Mouse (Mus musculus) MEL (cell line): Measurements from ENCODE around the gene Vegfa. TPM values are rescaled to one million over a fixed set of nuclear protein-coding genes. Genes with fewer than 3 reads are reported as not detected.

Experiments
- DNase-seq: peaks from one replicate; pipeline ENCODE4 v3.0.0; 2011; ENCODE audit warnings: low read depth, low spot score
- H3K27ac ChIP-seq: 2 replicates; pipeline ENCODE4 v1.5.1; 2012; ENCODE audit warnings: low read depth, mild to moderate bottlenecking, control low read depth, low read length, moderate library complexity; ENCODE audit not compliant: control insufficient read depth
- H3K27me3 ChIP-seq, 2 experiments: fragments of 150-350 bp in 1 of 2; sonication (generic) in 1 of 2; 2 replicates each; pipeline ENCODE4 v1.6.1; 2012; ENCODE audit warnings: low read length in 2 of 2, mild to moderate bottlenecking in 2 of 2, improper control_type of control experiment in 1 of 2, moderate library complexity in 1 of 2; ENCODE audit not compliant: insufficient read depth in 2 of 2, control insufficient read depth in 1 of 2
- H3K36me3 ChIP-seq, 2 experiments: 2 replicates each; pipeline ENCODE4 v1.6.1; 2012 to 2014; ENCODE audit warnings: low read length in 2 of 2, improper control_type of control experiment in 1 of 2, inconsistent platforms in 1 of 2, mild to moderate bottlenecking in 1 of 2; ENCODE audit not compliant: insufficient read depth in 2 of 2, control insufficient read depth in 1 of 2
- H3K4me1 ChIP-seq, 2 experiments: fragments of 150-350 bp in 1 of 2; sonication (generic) in 1 of 2; 2 replicates each; pipeline ENCODE4 v1.6.1; 2012; ENCODE audit warnings: low read length in 2 of 2, improper control_type of control experiment in 1 of 2, mild to moderate bottlenecking in 1 of 2; ENCODE audit not compliant: insufficient read depth in 2 of 2, control insufficient read depth in 1 of 2
- H3K4me3 ChIP-seq, 2 experiments: fragments of 150-350 bp in 1 of 2; sonication (generic) in 1 of 2; 2 replicates each; pipeline ENCODE4 v1.5.1; 2012; ENCODE audit warnings: low read depth in 2 of 2, low read length in 2 of 2, mild to moderate bottlenecking in 2 of 2, moderate library complexity in 2 of 2, control low read depth in 1 of 2, improper control_type of control experiment in 1 of 2; ENCODE audit not compliant: control insufficient read depth in 1 of 2, insufficient read depth in 1 of 2
- H3K79me2 ChIP-seq: 2 replicates; pipeline ENCODE4 v1.6.1; 2012; ENCODE audit warnings: mild to moderate bottlenecking, low read length, moderate library complexity; ENCODE audit not compliant: control insufficient read depth, poor library complexity, insufficient read depth
- H3K9ac ChIP-seq: 2 replicates; pipeline ENCODE4 v1.6.1; 2012; ENCODE audit warnings: low read depth, mild to moderate bottlenecking, control low read depth, low read length, moderate library complexity; ENCODE audit not compliant: control insufficient read depth, poor library complexity, severe bottlenecking
- H3K9me3 ChIP-seq: fragments of 150-350 bp; sonication (generic); replicated peaks from 2 replicates; pipeline ENCODE4 v1.6.1; 2012; ENCODE audit warnings: mild to moderate bottlenecking, low read length, improper control_type of control experiment, moderate library complexity; ENCODE audit not compliant: insufficient read depth
- BHLHE40 ChIP-seq: IDR thresholded peaks from 2 replicates; pipeline ENCODE4 v1.6.1; 2012; ENCODE audit warnings: low read depth, mild to moderate bottlenecking, inconsistent platforms, low read length, improper control_type of control experiment, borderline replicate concordance
- CHD1 ChIP-seq: IDR thresholded peaks from 2 replicates; pipeline ENCODE4 v1.6.1; 2012; ENCODE audit warnings: low read depth, mild to moderate bottlenecking, inconsistent platforms, low read length, improper control_type of control experiment
- CHD2 ChIP-seq: IDR thresholded peaks from 2 replicates; pipeline ENCODE4 v1.6.1; 2011; ENCODE audit warnings: low read length, improper control_type of control experiment
- EP300 ChIP-seq, 2 experiments: IDR thresholded peaks; 2 replicates each; pipeline ENCODE4 v1.6.1; 2011; ENCODE audit warnings: improper control_type of control experiment in 2 of 2, low read length in 2 of 2, low read depth in 1 of 2, mild to moderate bottlenecking in 1 of 2
- ETS1 ChIP-seq: IDR thresholded peaks from 2 replicates; pipeline ENCODE4 v1.6.1; 2012; ENCODE audit warnings: low read depth, mild to moderate bottlenecking, inconsistent platforms, low read length, improper control_type of control experiment, moderate library complexity
- GABPA ChIP-seq: IDR thresholded peaks from 2 replicates; pipeline ENCODE4 v1.6.1; 2012; ENCODE audit warnings: low read depth, mild to moderate bottlenecking, inconsistent platforms, low read length, improper control_type of control experiment, moderate library complexity
- MAFK ChIP-seq: IDR thresholded peaks from 2 replicates; pipeline ENCODE4 v1.6.1; 2011; ENCODE audit warnings: low read depth, mild to moderate bottlenecking, low read length, improper control_type of control experiment, borderline replicate concordance
- MAZ ChIP-seq: IDR thresholded peaks from 2 replicates; pipeline ENCODE4 v1.6.1; 2012; ENCODE audit warnings: low read depth, mild to moderate bottlenecking, inconsistent platforms, low read length, improper control_type of control experiment
- MYB ChIP-seq: IDR thresholded peaks from 2 replicates; pipeline ENCODE4 v1.6.1; 2011; ENCODE audit warnings: mild to moderate bottlenecking, low read depth, low read length, improper control_type of control experiment
- MYC ChIP-seq: IDR thresholded peaks from 2 replicates; pipeline ENCODE4 v1.6.1; 2011; ENCODE audit warnings: low read depth, mild to moderate bottlenecking, low read length, improper control_type of control experiment, moderate library complexity
- NRF1 ChIP-seq: IDR thresholded peaks from 2 replicates; pipeline ENCODE4 v1.6.1; 2014; ENCODE audit warnings: low read depth, mild to moderate bottlenecking, inconsistent platforms, low read length, improper control_type of control experiment, moderate library complexity; ENCODE audit not compliant: poor library complexity, insufficient read depth, severe bottlenecking
- POLR2AphosphoS2 ChIP-seq: IDR thresholded peaks from 2 replicates; pipeline ENCODE4 v1.6.1; 2011; ENCODE audit warnings: low read length, improper control_type of control experiment
- RAD21 ChIP-seq: IDR thresholded peaks from 2 replicates; pipeline ENCODE4 v1.6.1; 2011; ENCODE audit warnings: mild to moderate bottlenecking, low read depth, low read length, improper control_type of control experiment
- RCOR1 ChIP-seq: IDR thresholded peaks from 2 replicates; pipeline ENCODE4 v1.6.1; 2012; ENCODE audit warnings: low read depth, mild to moderate bottlenecking, inconsistent platforms, low read length, improper control_type of control experiment
- SMC3 ChIP-seq: IDR thresholded peaks from 2 replicates; pipeline ENCODE4 v1.6.1; 2011; ENCODE audit warnings: low read depth, low read length, improper control_type of control experiment
- TBP ChIP-seq: IDR thresholded peaks from 2 replicates; pipeline ENCODE4 v1.8.0; 2011; ENCODE audit warnings: low read depth, low read length, improper control_type of control experiment
- UBTF ChIP-seq: IDR thresholded peaks from 2 replicates; pipeline ENCODE4 v1.6.1; 2012; ENCODE audit warnings: low read depth, mild to moderate bottlenecking, inconsistent platforms, low read length, improper control_type of control experiment, moderate library complexity, borderline replicate concordance; ENCODE audit not compliant: insufficient read depth
- USF1 ChIP-seq: IDR thresholded peaks from 2 replicates; pipeline ENCODE4 v1.6.1; 2014; ENCODE audit warnings: low read depth, mild to moderate bottlenecking, inconsistent platforms, low read length, improper control_type of control experiment, moderate library complexity
- ZMIZ1 ChIP-seq: IDR thresholded peaks from 2 replicates; pipeline ENCODE4 v1.6.1; 2012; ENCODE audit warnings: low read depth, mild to moderate bottlenecking, inconsistent platforms, low read length, improper control_type of control experiment, moderate library complexity
- ZNF384 ChIP-seq: IDR thresholded peaks from 2 replicates; pipeline ENCODE4 v1.6.1; 2012; ENCODE audit warnings: low read depth, mild to moderate bottlenecking, inconsistent platforms, low read length, improper control_type of control experiment
- polyA plus RNA-seq, 2 experiments: library from polyadenylated mRNA; stranded (reverse) in 1 of 2; unstranded in 1 of 2; fragments of >175 nt in 1 of 2; fragments of >200 nt in 1 of 2; gene quantifications; 2 replicates each; pipeline versions ENCODE4 v1.2.1 to v1.2.4; 2012; ENCODE audit warnings: low replicate concordance in 2 of 2, low read depth in 1 of 2; ENCODE audit not compliant: insufficient read length in 2 of 2, insufficient read depth in 1 of 2, missing spikeins in 1 of 2
- total RNA-seq: library from RNA; depleted of rRNA; stranded (reverse); fragments of 300-350 nt; gene quantifications from 2 replicates; pipeline ENCODE4 v1.2.3, GENCODE M21; 2012

The Vegfa gene
- total and polyA plus RNA-seq, 3 experiments: 16.1 to 38.6 TPM; not detected in 1

- H3K4me1 ChIP-seq: no peaks in the 10 kb centered on the region
- H3K36me3 ChIP-seq: peaks cover 0 to 12% of the 10 kb centered on the region in 2 experiments; a peak in 2 of 4 replicates
- H3K4me3 ChIP-seq: no peak overlapping the region
Observed at GRCm38 (mm10) chr17:46015967-46016366, 16.2 kb downstream of the Vegfa start.

GRCm38 (mm10) chr17:46014935-46015334 lies 17.2 kb downstream of the Vegfa start:
- Histone ChIP-seq H3K9ac (no peak overlapping the region), H3K4me1 (no peaks in the 10 kb centered on the region), H3K36me3 (peaks cover 0 to 12% of the 10 kb centered on the region in 2 experiments; a peak in 2 of 4 replicates), H3K79me2 (no peaks in the 10 kb centered on the region), H3K4me3 (no peak overlapping the region), H3K27me3 (no peaks in the 10 kb centered on the region), H3K27ac (no peak overlapping the region), H3K9me3 (no peaks in the 10 kb centered on the region)
- TF ChIP-seq MYC (no peak), CHD2 (no peak), MAFK (0 out of 2 replicates have a peak, but pooled peaks have one; percentile 46)
- no peak for DNase-seq

More at GRCm38 (mm10) chr17:46015967-46016366, 16.2 kb downstream of the Vegfa start:
- no peak for DNase-seq
- Histone ChIP-seq H3K27ac (no peak overlapping the region), H3K27me3 (no peaks in the 10 kb centered on the region), H3K9ac (no peak overlapping the region), H3K9me3 (no peaks in the 10 kb centered on the region), H3K79me2 (no peaks in the 10 kb centered on the region)
- no peak for TF ChIP-seq RAD21
- no peak for TF ChIP-seq MYC
- TF ChIP-seq ZMIZ1: no peak
- peak; percentile 79; the same call in 1 of the 2 replicates for TF ChIP-seq POLR2AphosphoS2
- no peak for TF ChIP-seq USF1
- no peak for TF ChIP-seq GABPA
- TF ChIP-seq UBTF: no peak
- TF ChIP-seq NRF1: no peak

- Histone ChIP-seq H3K79me2 (no peaks in the 10 kb centered on the region), H3K27me3 (no peaks in the 10 kb centered on the region), H3K4me3 (no peak overlapping the region), H3K36me3 (peaks cover 0 to 8% of the 10 kb centered on the region in 2 experiments; a peak in 2 of 4 replicates)
- no peak for TF ChIP-seq MAZ
- TF ChIP-seq TBP: no peak
- no peak for TF ChIP-seq BHLHE40
- no peak for TF ChIP-seq ZNF384
- no peak for TF ChIP-seq RCOR1
- TF ChIP-seq EP300 (IDR thresholded peaks at IDR 0.05; ENCODE audit: low read depth in 1 of 2, low read length in 2 of 2): no peak
- TF ChIP-seq ZMIZ1: no peak
- no peak for TF ChIP-seq MYB
- TF ChIP-seq CHD1: no peak
- no peak for TF ChIP-seq SMC3
- no peak for TF ChIP-seq MAFK
- TF ChIP-seq ETS1: no peak
- TF ChIP-seq CHD2: no peak
- TF ChIP-seq, all 39 proteins: peak for 0
- Histone ChIP-seq H3K9me3 (no peaks in the 10 kb centered on the region), H3K9ac (no peak overlapping the region), H3K27ac (no peak overlapping the region), H3K4me1 (no peaks in the 10 kb centered on the region)
- no peak for DNase-seq
Observed at GRCm38 (mm10) chr17:46013549-46013948, 18.6 kb downstream of the Vegfa start.
